Comparison of ENCODE assay signal across 21 mouse cellular contexts in the genomic region with DNA sequence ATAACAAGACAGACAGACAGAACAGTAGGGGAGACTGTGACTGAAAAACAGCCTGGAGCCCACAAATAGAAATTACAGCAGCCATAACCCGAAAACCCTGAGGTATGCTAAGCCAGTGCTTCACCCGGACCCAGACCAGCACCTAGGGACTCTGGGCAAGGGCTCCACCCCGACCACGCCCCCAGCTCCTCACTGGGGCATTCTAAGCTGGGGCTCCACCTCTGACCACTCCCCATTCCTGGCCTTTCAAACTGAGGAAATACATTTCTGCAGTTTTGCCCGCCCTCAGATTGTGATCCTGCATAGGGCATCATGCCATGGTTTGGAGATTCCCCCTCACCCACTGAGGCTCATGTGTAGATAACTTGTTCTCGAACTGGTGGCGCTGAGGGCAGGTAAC. TPM values are rescaled to one million over a fixed set of nuclear protein-coding genes. Genes with fewer than 3 reads are reported as not detected.
A peak's percentile ranks its signal among the peaks of the same experiment; 100 is the strongest.
DNase-seq lines count a peak whose midpoint lies in the region; ATAC-seq and TF ChIP-seq lines count a peak whose summit lies in the region.
"Had no signal": no experiment of that assay in that cellular context is flagged by ENCODE, and none has a peak within 500 bp of the region (broad histone marks: within the 10 kb centered on the region; RNA-seq: fewer than 3 reads in every experiment).

No protein-coding gene starts in this region.

- peak; percentile 61 for DNase-seq in liver
- no peak for DNase-seq in liver, postnatal 0 days
- DNase-seq in thymus, postnatal 4 days: peak; percentile 57
- DNase-seq in thymus, postnatal 10 days (ENCODE audit: low spot score in 2 of 2): no peak
- DNase-seq in stomach, postnatal 0 days (ENCODE audit: low spot score): peak; percentile 49
- no peak for DNase-seq in gastrocnemius, adult 2 months
- DNase-seq in forebrain, embryonic 11.5 days (ENCODE audit: low spot score): no peak
- DNase-seq: adrenal gland, adult 8-10 months; cerebellum, adult 9-10 months; embryo, embryonic 11 days; heart, adult 2 months; kidney, adult 9 months; thymus, postnatal 36 days had no signal

- no peak for TF ChIP-seq EP300 in liver, postnatal 0 days (IDR thresholded peaks at IDR 0.05; ENCODE audit: low read depth)
- no peak for TF ChIP-seq EP300 in stomach, postnatal 0 days (optimal IDR thresholded peaks at IDR 0.05)

- H3K4me3 ChIP-seq in liver, postnatal 0 days (ENCODE audit: low read depth, low read length): no peak overlapping the region
- no peak overlapping the region for H3K4me3 ChIP-seq in stomach, postnatal 0 days (ENCODE audit: low read depth, low read length)
- no peak overlapping the region for H3K4me3 ChIP-seq in gastrocnemius, adult 2 months
- no peak overlapping the region for H3K4me3 ChIP-seq in forebrain, embryonic 11.5 days (ENCODE audit: low read depth, low read length)
- H3K4me3 ChIP-seq: heart, adult 2 months; hindbrain, embryonic 13.5 days; left cerebral cortex, adult 2 months; midbrain, embryonic 15.5 days had no signal

- H3K36me3 ChIP-seq in liver, postnatal 0 days (replicated peaks; ENCODE audit: insufficient read depth, low read length): no peaks in the 10 kb centered on the region
- no peaks in the 10 kb centered on the region for H3K36me3 ChIP-seq in stomach, postnatal 0 days (ENCODE audit: control insufficient read depth, insufficient read depth, low read length)
- no peaks in the 10 kb centered on the region for H3K36me3 ChIP-seq in forebrain, embryonic 11.5 days (ENCODE audit: control insufficient read depth, insufficient read depth, low read length)
- H3K36me3 ChIP-seq: hindbrain, embryonic 13.5 days; midbrain, embryonic 15.5 days had no signal

- ATAC-seq in liver, postnatal 0 days: no peak
- peak; percentile 58 for ATAC-seq in granulocyte monocyte progenitor cell, adult 5-6 weeks (replicated peaks; ENCODE audit: poor library complexity, severe bottlenecking)
- no peak for ATAC-seq in stomach, postnatal 0 days (ENCODE audit: low FRiP score, low TSS enrichment)
- no peak for ATAC-seq in forebrain, embryonic 11.5 days (replicated peaks; ENCODE audit: low FRiP score)
- ATAC-seq: forebrain, embryonic 14.5 days; midbrain, embryonic 15.5 days; Patski had no signal

- H3K27ac ChIP-seq in liver, postnatal 0 days (ENCODE audit: low read depth): no peak overlapping the region
- H3K27ac ChIP-seq in stomach, postnatal 0 days (replicated peaks): no peak overlapping the region
- H3K27ac ChIP-seq in gastrocnemius, adult 2 months: no peak overlapping the region
- no peak overlapping the region for H3K27ac ChIP-seq in forebrain, embryonic 11.5 days (ENCODE audit: low read depth, low read length)
- H3K27ac ChIP-seq: heart, adult 2 months; hindbrain, embryonic 13.5 days; macrophage; midbrain, embryonic 15.5 days had no signal

- no peak for TF ChIP-seq CTCF in liver, postnatal 0 days (IDR thresholded peaks at IDR 0.05; ENCODE audit: low read depth)
- no peak for TF ChIP-seq CTCF in stomach, postnatal 0 days (IDR thresholded peaks at IDR 0.05; ENCODE audit: low read depth)
- no peak for TF ChIP-seq CTCF in gastrocnemius, adult 2 months (IDR thresholded peaks at IDR 0.05)

- H3K9ac ChIP-seq in liver, postnatal 0 days (replicated peaks): no peak overlapping the region
- H3K9ac ChIP-seq in stomach, postnatal 0 days (ENCODE audit: low read length): no peak overlapping the region
- H3K9ac ChIP-seq in forebrain, embryonic 11.5 days (ENCODE audit: low read length): no peak overlapping the region
- H3K9ac ChIP-seq: hindbrain, embryonic 13.5 days; midbrain, embryonic 15.5 days had no signal

- intact Hi-C loops in gastrocnemius, adult 2 months (cut with DNase I): no loop called here

- no peaks in the 10 kb centered on the region for H3K27me3 ChIP-seq in liver, postnatal 0 days (ENCODE audit: insufficient read depth, low read length)
- no peaks in the 10 kb centered on the region for H3K27me3 ChIP-seq in stomach, postnatal 0 days (ENCODE audit: control insufficient read depth, insufficient read depth, low read length)
- no peaks in the 10 kb centered on the region for H3K27me3 ChIP-seq in forebrain, embryonic 11.5 days (ENCODE audit: control insufficient read depth, insufficient read depth, low read length)
- H3K27me3 ChIP-seq: midbrain, embryonic 15.5 days; Patski had no signal

- 33% methylated on average over 7 of the region's 7 CpGs for WGBS in liver, postnatal 0 days (ENCODE audit: insufficient replicate concordance)
- WGBS in stomach, postnatal 0 days: 32% methylated on average over 7 of the region's 7 CpGs
- 42% methylated on average over 7 of the region's 7 CpGs for WGBS in forebrain, embryonic 11.5 days

- H3K9me3 ChIP-seq in liver, postnatal 0 days (ENCODE audit: low read length): no peaks in the 10 kb centered on the region
- no peaks in the 10 kb centered on the region for H3K9me3 ChIP-seq in stomach, postnatal 0 days (ENCODE audit: control insufficient read depth, low read length)
- H3K9me3 ChIP-seq in forebrain, embryonic 11.5 days (ENCODE audit: control insufficient read depth, low read length): no peaks in the 10 kb centered on the region
- H3K9me3 ChIP-seq: hindbrain, embryonic 13.5 days; midbrain, embryonic 15.5 days had no signal

- H3K4me2 ChIP-seq in liver, postnatal 0 days (ENCODE audit: low read depth, low read length): no peak overlapping the region
- H3K4me2 ChIP-seq in stomach, postnatal 0 days (replicated peaks; ENCODE audit: low read depth): no peak overlapping the region
- H3K4me2 ChIP-seq in forebrain, embryonic 11.5 days (ENCODE audit: low read depth, low read length, severe bottlenecking): no peak overlapping the region
- H3K4me2 ChIP-seq: hindbrain, embryonic 13.5 days; midbrain, embryonic 15.5 days had no signal

- no peaks in the 10 kb centered on the region for H3K4me1 ChIP-seq in liver, postnatal 0 days (ENCODE audit: insufficient read depth)
- no peaks in the 10 kb centered on the region for H3K4me1 ChIP-seq in stomach, postnatal 0 days (replicated peaks; ENCODE audit: control insufficient read depth, insufficient read depth)
- H3K4me1 ChIP-seq in forebrain, embryonic 11.5 days (replicated peaks; ENCODE audit: control insufficient read depth, insufficient read depth, low read length): no peaks in the 10 kb centered on the region
- H3K4me1 ChIP-seq: hindbrain, embryonic 13.5 days; midbrain, embryonic 15.5 days had no signal

RNA-seq across cellular contexts. Expression of a gene that starts 7.5 kb away (rescaled TPM):
- polyA plus RNA-seq in liver, postnatal 0 days (2015; fragmentation: Nextera tagmentation; extraction: Ambion mirVana): 1.3 TPM in 2 replicates
- 0.30 and 1.5 TPM in 2 replicates for total RNA-seq in granulocyte monocyte progenitor cell, adult 5-6 weeks (2014; fragmentation: Nextera tagmentation)
- 0.09 and 0.46 TPM in 2 replicates for total RNA-seq in granulocyte monocyte progenitor cell, adult 5-6 weeks (2017)
- polyA plus RNA-seq in stomach, postnatal 0 days (2015; fragmentation: Nextera tagmentation; extraction: Ambion mirVana): 1.3 and 1.8 TPM in 2 replicates
- total RNA-seq in gastrocnemius, adult 2 months (2021): 1 to 10 TPM in 1 of 2 experiments, under 1 TPM in 1; 0.66 to 1.0 TPM
- polyA plus RNA-seq in forebrain, embryonic 11.5 days (2014; fragmentation: Nextera tagmentation; extraction: Ambion mirVana): 8.0 and 9.2 TPM in 2 replicates

RNA-seq across cellular contexts. Expression of a gene that starts 18.2 kb away (rescaled TPM):
- polyA plus RNA-seq in liver, postnatal 0 days (2015; fragmentation: Nextera tagmentation; extraction: Ambion mirVana): not detected in 2 replicates
- not detected in 2 replicates for total RNA-seq in granulocyte monocyte progenitor cell, adult 5-6 weeks (2014; fragmentation: Nextera tagmentation)
- not detected in 2 replicates for total RNA-seq in granulocyte monocyte progenitor cell, adult 5-6 weeks (2017)
- 0.40 and 0.42 TPM in 2 replicates for polyA plus RNA-seq in stomach, postnatal 0 days (2015; fragmentation: Nextera tagmentation; extraction: Ambion mirVana)
- under 1 TPM in 1 of 2 experiments, not detected in 1; 0.08 TPM for total RNA-seq in gastrocnemius, adult 2 months (2021)
- 1.5 and 2.2 TPM in 2 replicates for polyA plus RNA-seq in forebrain, embryonic 11.5 days (2014; fragmentation: Nextera tagmentation; extraction: Ambion mirVana)
- total RNA-seq: heart, adult 2 months had no signal
- polyA plus RNA-seq: heart, postnatal 0 days; macrophage had no signal

RNA-seq across cellular contexts. Expression of a gene that starts 30.0 kb away (rescaled TPM):
- polyA plus RNA-seq in liver, postnatal 0 days (2015; fragmentation: Nextera tagmentation; extraction: Ambion mirVana): 4.6 and 4.7 TPM in 2 replicates
- total RNA-seq in granulocyte monocyte progenitor cell, adult 5-6 weeks (2014; fragmentation: Nextera tagmentation): 3.1 and 5.9 TPM in 2 replicates
- 4.3 and 5.3 TPM in 2 replicates for total RNA-seq in granulocyte monocyte progenitor cell, adult 5-6 weeks (2017)
- polyA plus RNA-seq in stomach, postnatal 0 days (2015; fragmentation: Nextera tagmentation; extraction: Ambion mirVana): 11.0 and 11.1 TPM in 2 replicates
- 10 to 100 TPM; 11.6 to 16.0 TPM for total RNA-seq in gastrocnemius, adult 2 months (2021)
- polyA plus RNA-seq in forebrain, embryonic 11.5 days (2014; fragmentation: Nextera tagmentation; extraction: Ambion mirVana): 19.4 and 21.6 TPM in 2 replicates

RNA-seq across cellular contexts. Expression of a gene that starts 52.7 kb away (rescaled TPM):
- polyA plus RNA-seq in liver, postnatal 0 days (2015; fragmentation: Nextera tagmentation; extraction: Ambion mirVana): 50.2 and 50.6 TPM in 2 replicates
- total RNA-seq in granulocyte monocyte progenitor cell, adult 5-6 weeks (2014; fragmentation: Nextera tagmentation): 33.8 and 47.9 TPM in 2 replicates
- total RNA-seq in granulocyte monocyte progenitor cell, adult 5-6 weeks (2017): 37.5 and 41.7 TPM in 2 replicates
- polyA plus RNA-seq in stomach, postnatal 0 days (2015; fragmentation: Nextera tagmentation; extraction: Ambion mirVana): 93.7 and 98.7 TPM in 2 replicates
- 100 to 1,000 TPM; 100 TPM for total RNA-seq in gastrocnemius, adult 2 months (2021)
- polyA plus RNA-seq in forebrain, embryonic 11.5 days (2014; fragmentation: Nextera tagmentation; extraction: Ambion mirVana): 259 and 265 TPM in 2 replicates

Comparison
In these comparisons a context has a peak if more than half of its experiments do, and no peak if none do; other contexts are left out.
1. DNase-seq: peak in liver (single experiment), thymus, postnatal 4 days (single experiment) and stomach, postnatal 0 days (single experiment); none in liver, postnatal 0 days (single experiment), thymus, postnatal 10 days (0 of 2), gastrocnemius, adult 2 months (single experiment) and forebrain, embryonic 11.5 days (single experiment).